Mouse (Mus musculus) right cerebral cortex, postnatal 10 days (tissue): Measurements from ENCODE around the gene Foxn4.
A peak's percentile ranks its signal among the peaks of the same experiment; 100 is the strongest.

ENCODE experiments used
- DNase-seq, 2 experiments: peaks; one replicate each; pipeline ENCODE4 v3.0.0; 2021; ENCODE audit warnings: low spot score in 2 of 2

Foxn4 gene

GRCm38 (mm10) chr5:114279382-114280143 is 6.0 kb upstream of the Foxn4 start:
- DNase-seq, result no peak

GRCm38 (mm10) chr5:114275991-114276390 is 2.4 kb upstream of the Foxn4 start:
- DNase-seq, result no peak

GRCm38 (mm10) chr5:114275339-114275738 is 1.7 kb upstream of the Foxn4 start:
- DNase-seq, result no peak

- no peak for DNase-seq
These were observed 3.6 kb downstream of the Foxn4 start for GRCm38 (mm10) chr5:114269984-114270383.

GRCm38 (mm10) chr5:114269499-114269898 is 4.1 kb downstream of the Foxn4 start:
- DNase-seq, result no peak

GRCm38 (mm10) chr5:114268646-114269045 is 5.0 kb downstream of the Foxn4 start:
- no peak for DNase-seq

- DNase-seq, result no peak
These were observed 8.8 kb downstream of the Foxn4 start for GRCm38 (mm10) chr5:114264791-114265190.

GRCm38 (mm10) chr5:114264030-114264459 is 9.6 kb downstream of the Foxn4 start:
- no peak for DNase-seq

GRCm38 (mm10) chr5:114261494-114261893 is 12.1 kb downstream of the Foxn4 start:
- DNase-seq, result no peak

GRCm38 (mm10) chr5:114259495-114259894 is 14.1 kb downstream of the Foxn4 start:
- DNase-seq, result no peak

GRCm38 (mm10) chr5:114248174-114248589 is 25.4 kb downstream of the Foxn4 start:
- peak; percentile 70 to 85 for DNase-seq

- no peak for DNase-seq
These were observed 27.1 kb downstream of the Foxn4 start for GRCm38 (mm10) chr5:114246465-114246864.

GRCm38 (mm10) chr5:114239737-114240136 is 33.9 kb downstream of the Foxn4 start:
- no peak for DNase-seq

- DNase-seq, result no peak
These were observed 34.7 kb downstream of the Foxn4 start for GRCm38 (mm10) chr5:114238924-114239323.

- DNase-seq, result no peak
These were observed 44.7 kb downstream of the Foxn4 start for GRCm38 (mm10) chr5:114228901-114229300.

GRCm38 (mm10) chr5:114226051-114226450 is 47.6 kb downstream of the Foxn4 start:
- no peak for DNase-seq

- no peak for DNase-seq
These were observed 54.8 kb downstream of the Foxn4 start for GRCm38 (mm10) chr5:114218771-114219170.

GRCm38 (mm10) chr5:114213183-114213582 is 60.4 kb downstream of the Foxn4 start:
- DNase-seq, result no peak

GRCm38 (mm10) chr5:114206158-114206557 is 67.4 kb downstream of the Foxn4 start:
- no peak for DNase-seq
